Mouse (Mus musculus) testis, adult 2 months (tissue): ENCODE results near the gene Xrcc4.

Experiments used
- CTCF ChIP-seq: fragments of 200-500 bp; IDR thresholded peaks from 2 replicates; pipeline ENCODE4 v1.5.1; 2012; ENCODE audit warnings: low read depth, mild to moderate bottlenecking, inconsistent platforms, low read length, moderate library complexity; ENCODE audit not compliant: control insufficient read depth, insufficient read depth, insufficient replicate concordance
- POLR2A ChIP-seq: fragments of 200-500 bp; IDR thresholded peaks from 2 replicates; pipeline ENCODE4 v1.6.1; 2012; ENCODE audit warnings: low read depth, mild to moderate bottlenecking, inconsistent platforms, low read length, moderate library complexity; ENCODE audit not compliant: control insufficient read depth

- TF ChIP-seq POLR2A: no peak
- TF ChIP-seq CTCF: no peak
Observed at GRCm38 (mm10) chr13:89854139-89854538, 235.3 kb downstream of the Xrcc4 start.
